Mouse (Mus musculus): ENCODE results near the gene Mdh2. TPM values are rescaled to one million over a fixed set of nuclear protein-coding genes. Genes with fewer than 3 reads are reported as not detected.
A peak's percentile ranks its signal among the peaks of the same experiment; 100 is the strongest.

The Mdh2 gene
- total RNA-seq (2021): 1,000 to 10,000 TPM; 1,645 to 1,928 TPM
- polyA plus RNA-seq (2012; rRNA removed): 2,909 and 3,459 TPM in 2 replicates
- long read RNA-seq, transcript Mdh2-201 (9 exons, 1,456 nt): major isoform, 1,521 of 1,601 reads
- long read RNA-seq, partial matches to known transcripts: 70 of 1,601 reads
- long read RNA-seq, other reads (novel, unspliced or antisense): 10 of 1,601 reads

DNA sequence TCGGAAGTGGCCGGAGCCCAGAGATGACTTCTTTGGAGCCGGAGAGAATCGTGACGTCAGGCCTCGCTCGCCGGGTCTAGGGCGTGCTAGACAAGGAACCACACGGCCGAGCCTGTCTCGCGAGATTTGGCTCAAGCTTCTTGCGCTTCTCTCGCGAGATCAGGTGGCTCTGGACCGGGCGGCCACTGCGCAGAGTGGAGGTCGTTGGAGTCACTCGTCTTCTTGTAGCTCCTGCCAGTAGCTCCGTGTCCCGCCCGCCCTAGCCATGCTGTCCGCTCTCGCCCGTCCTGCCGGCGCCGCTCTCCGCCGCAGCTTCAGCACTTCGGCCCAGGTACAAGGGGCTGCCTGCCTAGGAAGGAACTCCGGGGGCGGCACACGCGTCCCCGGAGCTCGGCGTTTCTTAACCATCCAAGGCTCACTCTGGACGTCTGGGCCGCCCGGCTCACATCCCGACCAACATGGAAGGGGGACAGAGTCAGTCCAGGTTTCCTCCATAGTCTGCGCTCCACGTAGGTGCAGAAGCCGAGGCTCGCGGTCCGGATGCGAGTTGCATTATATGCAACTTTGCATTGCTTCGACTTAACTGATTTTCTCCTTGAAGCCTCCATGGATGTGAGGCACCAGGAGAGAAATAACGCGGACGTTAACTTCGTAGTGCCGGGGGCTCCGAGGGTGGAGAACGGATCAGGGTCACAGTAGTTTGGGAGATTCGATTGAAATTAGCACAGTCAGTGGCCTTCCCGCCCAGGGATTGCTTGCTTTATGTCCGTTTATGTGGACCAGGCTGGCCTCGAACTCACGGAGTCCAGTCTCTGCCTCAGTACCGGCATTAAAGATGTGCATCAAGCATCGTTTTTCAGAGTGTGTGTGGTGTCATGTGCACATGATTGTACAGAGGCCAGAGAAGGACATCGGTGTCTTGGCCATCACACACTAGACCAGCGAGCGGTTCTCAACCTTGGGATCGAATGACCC lies at the start of gene Mdh2:
Mdh2 (plus strand) TSS at position 10 of the 975 bp plus-strand sequence.
- H3K27me3 ChIP-seq (ENCODE audit: control insufficient read depth, insufficient read depth, low read length): no peaks in the 10 kb centered on the region
- intact Hi-C loops (cut with DNase I): loop anchor here (1.0 to 5.0 kb wide), 3 partner anchors 28 to 231 kb away; partner anchors contain the start of genes Hip1 and Srrm3
- peak within 1 kb of the TSS; percentile 100 for H3K4me3 ChIP-seq
- peaks cover 6% of the 10 kb centered on the region for H3K4me1 ChIP-seq (ENCODE audit: control insufficient read depth, insufficient read depth, low read length)
- WGBS: under 1% methylated on average over 70 of the region's 70 CpGs
- DNase-seq: peak; percentile 96 to 99
- H3K79me2 ChIP-seq (replicated peaks; ENCODE audit: control insufficient read depth, insufficient read depth, low read length): peaks cover 2% of the 10 kb centered on the region; the same call in 1 of the 2 replicates
- peaks cover 8% of the 10 kb centered on the region; the same call in 1 of the 2 replicates for H3K36me3 ChIP-seq (ENCODE audit: control insufficient read depth, insufficient read depth, low read length)
- H3K9ac ChIP-seq (ENCODE audit: low read depth, low read length): peak within 1 kb of the TSS; percentile 97
- TF ChIP-seq POLR2A (IDR thresholded peaks at IDR 0.05; ENCODE audit: insufficient read depth, low read depth, low read length) (peak; percentile 99), CTCF (IDR thresholded peaks at IDR 0.05) (no peak), EP300 (IDR thresholded peaks at IDR 0.05; ENCODE audit: insufficient read depth, low read depth, low read length) (peak; percentile 77; the same call in 1 of the 2 replicates)
- H3K27ac ChIP-seq: peak within 1 kb of the TSS; percentile 97

DNA sequence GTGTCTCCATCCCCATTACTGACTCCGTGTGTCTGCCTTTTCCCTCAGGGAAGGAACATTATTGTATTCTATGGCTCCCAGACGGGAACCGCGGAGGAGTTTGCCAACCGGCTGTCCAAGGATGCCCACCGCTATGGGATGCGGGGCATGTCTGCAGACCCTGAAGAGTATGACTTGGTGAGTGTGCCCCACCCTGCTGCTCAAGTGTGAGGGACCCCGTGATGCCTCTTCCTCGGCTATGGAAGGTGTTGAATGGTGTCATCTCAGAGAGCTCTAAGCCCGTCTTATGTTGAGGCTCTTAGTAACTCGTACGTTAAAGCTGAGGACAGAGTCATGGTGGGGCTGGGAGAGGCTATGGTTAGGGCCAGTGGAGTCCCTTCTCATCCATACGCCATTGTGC lies 48.9 kb upstream of the Mdh2 start:
- H3K9ac ChIP-seq (ENCODE audit: low read depth, low read length): no peak overlapping the region
- TF ChIP-seq EP300 (IDR thresholded peaks at IDR 0.05; ENCODE audit: insufficient read depth, low read depth, low read length) (no peak), CTCF (IDR thresholded peaks at IDR 0.05) (no peak), POLR2A (IDR thresholded peaks at IDR 0.05; ENCODE audit: insufficient read depth, low read depth, low read length) (no peak)
- no peaks in the 10 kb centered on the region for H3K36me3 ChIP-seq (ENCODE audit: control insufficient read depth, insufficient read depth, low read length)
- no peak overlapping the region for H3K27ac ChIP-seq
- 94% methylated on average over 13 of the region's 13 CpGs for WGBS
- H3K4me3 ChIP-seq: no peak overlapping the region
- no peaks in the 10 kb centered on the region for H3K27me3 ChIP-seq (ENCODE audit: control insufficient read depth, insufficient read depth, low read length)
- intact Hi-C loops (cut with DNase I): no loop called here
- no peaks in the 10 kb centered on the region for H3K79me2 ChIP-seq (replicated peaks; ENCODE audit: control insufficient read depth, insufficient read depth, low read length)
- peaks cover 8% of the 10 kb centered on the region for H3K4me1 ChIP-seq (ENCODE audit: control insufficient read depth, insufficient read depth, low read length)
- no peak for DNase-seq

DNA sequence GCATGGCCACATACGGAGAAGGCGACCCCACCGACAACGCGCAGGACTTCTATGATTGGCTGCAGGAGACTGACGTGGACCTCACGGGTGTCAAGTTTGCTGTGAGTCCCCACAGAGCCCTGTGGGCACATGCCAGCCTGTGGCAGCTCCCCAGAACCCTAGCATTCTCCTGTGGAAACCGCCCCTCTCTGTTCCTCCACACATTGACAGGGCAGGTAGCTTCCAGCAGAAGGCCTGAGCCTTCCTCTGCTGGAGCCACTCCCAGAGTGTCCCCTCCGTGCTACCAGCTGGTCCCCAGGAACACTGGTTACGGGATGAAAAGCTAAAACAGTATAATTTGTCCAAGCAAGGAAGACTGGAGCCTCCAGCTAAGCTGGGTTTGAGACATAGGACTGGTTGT lies 48.0 kb upstream of the Mdh2 start:
- no peaks in the 10 kb centered on the region for H3K27me3 ChIP-seq (ENCODE audit: control insufficient read depth, insufficient read depth, low read length)
- WGBS: 98% methylated on average over 10 of the region's 10 CpGs
- TF ChIP-seq POLR2A (IDR thresholded peaks at IDR 0.05; ENCODE audit: insufficient read depth, low read depth, low read length) (no peak), CTCF (IDR thresholded peaks at IDR 0.05) (no peak), EP300 (IDR thresholded peaks at IDR 0.05; ENCODE audit: insufficient read depth, low read depth, low read length) (no peak)
- no peak for DNase-seq
- intact Hi-C loops (cut with DNase I): no loop called here
- H3K9ac ChIP-seq (ENCODE audit: low read depth, low read length): no peak overlapping the region
- H3K4me1 ChIP-seq (ENCODE audit: control insufficient read depth, insufficient read depth, low read length): peaks cover 8% of the 10 kb centered on the region
- H3K27ac ChIP-seq: no peak overlapping the region
- H3K36me3 ChIP-seq (ENCODE audit: control insufficient read depth, insufficient read depth, low read length): no peaks in the 10 kb centered on the region
- H3K79me2 ChIP-seq (replicated peaks; ENCODE audit: control insufficient read depth, insufficient read depth, low read length): no peaks in the 10 kb centered on the region
- no peak overlapping the region for H3K4me3 ChIP-seq

DNA sequence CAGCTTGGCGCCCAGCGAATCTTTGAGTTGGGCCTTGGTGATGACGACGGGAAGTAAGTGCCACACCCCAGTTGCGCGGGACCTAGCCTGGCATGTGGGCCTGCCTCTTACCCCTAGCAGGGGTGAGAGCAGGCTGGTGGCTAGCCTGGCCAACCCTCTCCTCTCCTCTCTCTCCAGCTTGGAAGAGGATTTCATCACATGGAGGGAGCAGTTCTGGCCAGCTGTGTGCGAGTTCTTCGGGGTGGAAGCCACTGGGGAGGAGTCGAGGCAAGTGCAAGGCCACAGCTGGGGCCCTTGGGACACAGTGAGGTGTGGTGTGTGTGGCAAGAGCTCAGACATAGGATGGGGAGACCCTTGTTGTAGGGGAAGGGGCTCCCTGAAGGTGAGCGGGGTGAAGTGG lies 47.4 kb upstream of the Mdh2 start:
- Histone ChIP-seq H3K4me3 (no peak overlapping the region), H3K27me3 (ENCODE audit: control insufficient read depth, insufficient read depth, low read length) (no peaks in the 10 kb centered on the region), H3K79me2 (replicated peaks; ENCODE audit: control insufficient read depth, insufficient read depth, low read length) (no peaks in the 10 kb centered on the region), H3K9ac (ENCODE audit: low read depth, low read length) (no peak overlapping the region), H3K36me3 (ENCODE audit: control insufficient read depth, insufficient read depth, low read length) (no peaks in the 10 kb centered on the region), H3K27ac (no peak overlapping the region), H3K4me1 (ENCODE audit: control insufficient read depth, insufficient read depth, low read length) (peaks cover 7% of the 10 kb centered on the region)
- intact Hi-C loops (cut with DNase I): no loop called here
- TF ChIP-seq POLR2A (IDR thresholded peaks at IDR 0.05; ENCODE audit: insufficient read depth, low read depth, low read length) (no peak), EP300 (IDR thresholded peaks at IDR 0.05; ENCODE audit: insufficient read depth, low read depth, low read length) (no peak), CTCF (IDR thresholded peaks at IDR 0.05) (no peak)
- 90% methylated on average over 10 of the region's 10 CpGs for WGBS
- DNase-seq: no peak

DNA sequence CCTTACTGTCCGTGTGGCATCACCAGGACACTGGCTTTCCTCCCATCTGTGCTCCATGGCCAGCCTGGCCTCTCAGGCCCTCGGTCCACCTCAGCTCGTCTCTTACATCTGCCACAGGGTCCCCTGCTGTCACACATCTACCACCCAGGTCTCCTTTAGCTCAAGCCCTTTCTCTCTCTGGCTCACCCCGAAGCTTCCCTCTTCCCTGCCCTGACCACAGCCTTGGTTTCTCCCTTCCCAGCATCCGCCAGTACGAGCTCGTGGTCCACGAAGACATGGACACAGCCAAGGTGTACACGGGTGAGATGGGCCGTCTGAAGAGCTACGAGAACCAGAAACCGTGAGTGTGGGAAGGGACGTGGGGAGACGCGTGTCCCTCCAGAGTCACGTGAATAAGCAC lies 47.0 kb upstream of the Mdh2 start:
- intact Hi-C loops (cut with DNase I): no loop called here
- Histone ChIP-seq H3K4me1 (ENCODE audit: control insufficient read depth, insufficient read depth, low read length) (peaks cover 6% of the 10 kb centered on the region), H3K79me2 (replicated peaks; ENCODE audit: control insufficient read depth, insufficient read depth, low read length) (no peaks in the 10 kb centered on the region), H3K9ac (ENCODE audit: low read depth, low read length) (no peak overlapping the region), H3K27me3 (ENCODE audit: control insufficient read depth, insufficient read depth, low read length) (no peaks in the 10 kb centered on the region), H3K4me3 (no peak overlapping the region), H3K36me3 (ENCODE audit: control insufficient read depth, insufficient read depth, low read length) (no peaks in the 10 kb centered on the region), H3K27ac (no peak overlapping the region)
- 95% methylated on average over 16 of the region's 16 CpGs for WGBS
- TF ChIP-seq POLR2A (IDR thresholded peaks at IDR 0.05; ENCODE audit: insufficient read depth, low read depth, low read length) (no peak), EP300 (IDR thresholded peaks at IDR 0.05; ENCODE audit: insufficient read depth, low read depth, low read length) (no peak)
- no peak for DNase-seq

DNA sequence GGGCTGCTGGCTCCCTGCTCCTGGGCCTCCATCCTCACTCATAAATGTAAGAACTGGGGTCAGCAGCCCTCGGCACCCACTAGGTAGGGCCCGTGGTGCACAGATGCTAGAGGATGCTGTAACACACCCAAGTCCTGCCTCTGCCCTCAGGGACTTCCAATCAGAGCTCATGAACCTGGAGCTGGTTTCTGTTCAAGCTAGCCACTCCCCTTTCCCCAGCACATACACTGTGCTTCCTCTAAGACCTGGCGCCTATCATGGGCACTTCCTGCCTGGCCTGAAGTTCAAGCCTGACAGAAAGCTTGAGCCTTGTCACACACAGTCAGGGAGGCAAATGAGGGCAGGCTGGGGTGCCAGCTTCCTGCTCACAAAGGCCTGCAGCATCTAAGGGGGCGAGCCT lies 45.2 kb upstream of the Mdh2 start:
- H3K4me3 ChIP-seq: no peak overlapping the region
- H3K27ac ChIP-seq: no peak overlapping the region
- intact Hi-C loops (cut with DNase I): no loop called here
- WGBS: 75% methylated on average over 4 of the region's 4 CpGs
- TF ChIP-seq CTCF (IDR thresholded peaks at IDR 0.05): no peak
- no peak for TF ChIP-seq POLR2A (IDR thresholded peaks at IDR 0.05; ENCODE audit: insufficient read depth, low read depth, low read length)
- no peak for TF ChIP-seq EP300 (IDR thresholded peaks at IDR 0.05; ENCODE audit: insufficient read depth, low read depth, low read length)
- H3K79me2 ChIP-seq (replicated peaks; ENCODE audit: control insufficient read depth, insufficient read depth, low read length): no peaks in the 10 kb centered on the region
- no peaks in the 10 kb centered on the region for H3K36me3 ChIP-seq (ENCODE audit: control insufficient read depth, insufficient read depth, low read length)
- no peaks in the 10 kb centered on the region for H3K4me1 ChIP-seq (ENCODE audit: control insufficient read depth, insufficient read depth, low read length)
- H3K9ac ChIP-seq (ENCODE audit: low read depth, low read length): no peak overlapping the region
- no peaks in the 10 kb centered on the region for H3K27me3 ChIP-seq (ENCODE audit: control insufficient read depth, insufficient read depth, low read length)
- no peak for DNase-seq

All from heart, adult 2 months (tissue).